Mouse (Mus musculus): ENCODE data around the gene Zfp760. TPM values are rescaled to one million over a fixed set of nuclear protein-coding genes. Genes with fewer than 3 reads are reported as not detected.

The Zfp760 gene
- total and polyA plus RNA-seq, 3 experiments = 2.5 TPM; not detected in 1

- Histone ChIP-seq H3K9ac (ENCODE audit: control insufficient read depth, low read depth, low read length, poor library complexity, severe bottlenecking) (peak overlapping the region; percentile 96), H3K79me2 (ENCODE audit: control insufficient read depth, insufficient read depth, low read length, poor library complexity) (peaks cover 4% of the 10 kb centered on the region; the same call in 1 of the 2 replicates), H3K9me3 (replicated peaks; ENCODE audit: insufficient read depth, low read length) (no peaks in the 10 kb centered on the region), H3K4me1 (ENCODE audit: control insufficient read depth in 1 of 2, insufficient read depth in 2 of 2, low read length in 2 of 2) (peaks cover 2 to 3% of the 10 kb centered on the region in 2 experiments; a peak in 2 of 4 replicates), H3K4me3 (ENCODE audit: control insufficient read depth in 1 of 2, insufficient read depth in 1 of 2, low read depth in 2 of 2, low read length in 2 of 2) (peak overlapping the region; percentile 90 to 96), H3K27ac (ENCODE audit: control insufficient read depth, low read depth, low read length) (peak overlapping the region; percentile 78), H3K27me3 (ENCODE audit: control insufficient read depth in 1 of 2, insufficient read depth in 2 of 2, low read length in 2 of 2) (no peaks in the 10 kb centered on the region), H3K36me3 (ENCODE audit: control insufficient read depth in 1 of 2, insufficient read depth in 2 of 2, low read length in 2 of 2) (peaks cover 0 to 6% of the 10 kb centered on the region in 2 experiments; a peak in 2 of 4 replicates)
- TF ChIP-seq CHD1 (IDR thresholded peaks at IDR 0.05; ENCODE audit: low read depth, low read length) (no peak), ZNF384 (IDR thresholded peaks at IDR 0.05; ENCODE audit: low read depth, low read length) (peak; percentile 27; the same call in 1 of the 2 replicates)
- no peak for DNase-seq (ENCODE audit: low read depth, low spot score)
Observed at GRCm38 (mm10) chr17:21733049-21733448, 25.5 kb downstream of the Zfp760 start.

DNA sequence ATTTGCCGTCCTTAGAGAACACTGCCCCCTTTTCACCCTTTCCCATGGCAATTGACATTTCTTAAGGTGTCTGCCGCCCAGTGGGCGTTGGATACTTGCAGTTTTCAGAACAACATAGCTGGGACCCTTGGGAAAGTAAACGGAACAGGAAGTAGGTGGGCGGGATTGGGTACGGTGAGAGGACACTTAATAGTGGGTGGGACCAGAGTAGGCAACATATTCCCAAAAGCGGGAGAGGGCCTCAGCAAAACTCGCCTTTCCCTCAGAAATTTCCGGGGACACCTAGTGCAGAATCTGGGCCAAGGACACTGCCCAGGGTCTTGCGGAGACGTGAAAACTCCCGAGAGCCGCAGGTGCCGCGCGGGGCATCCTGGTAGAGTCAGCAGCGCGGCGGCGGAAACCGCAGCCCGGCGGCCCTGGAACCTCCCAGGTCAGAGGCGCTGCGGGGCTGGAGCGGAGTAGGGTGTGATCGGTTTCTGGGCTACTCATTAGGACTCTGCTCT lies 26.0 kb downstream of the Zfp760 start:
- Histone ChIP-seq H3K36me3 (ENCODE audit: control insufficient read depth in 1 of 2, insufficient read depth in 2 of 2, low read length in 2 of 2) (peaks cover 0 to 6% of the 10 kb centered on the region in 2 experiments; a peak in 2 of 4 replicates), H3K9ac (ENCODE audit: control insufficient read depth, low read depth, low read length, poor library complexity, severe bottlenecking) (peak overlapping the region; percentile 96), H3K27ac (ENCODE audit: control insufficient read depth, low read depth, low read length) (peak overlapping the region; percentile 78), H3K79me2 (ENCODE audit: control insufficient read depth, insufficient read depth, low read length, poor library complexity) (peaks cover 4% of the 10 kb centered on the region; the same call in 1 of the 2 replicates), H3K9me3 (replicated peaks; ENCODE audit: insufficient read depth, low read length) (no peaks in the 10 kb centered on the region), H3K4me1 (ENCODE audit: control insufficient read depth in 1 of 2, insufficient read depth in 2 of 2, low read length in 2 of 2) (peaks cover 2 to 3% of the 10 kb centered on the region in 2 experiments; a peak in 2 of 4 replicates), H3K4me3 (ENCODE audit: control insufficient read depth in 1 of 2, insufficient read depth in 1 of 2, low read depth in 2 of 2, low read length in 2 of 2) (peak overlapping the region; percentile 90 to 96), H3K27me3 (ENCODE audit: control insufficient read depth in 1 of 2, insufficient read depth in 2 of 2, low read length in 2 of 2) (no peaks in the 10 kb centered on the region)
- peak in 1 of 3 experiments; percentile 37; a peak in 2 of 6 replicates for TF ChIP-seq CTCF (IDR thresholded peaks at IDR 0.05 in 2 of 3, conservative IDR thresholded peaks at IDR 0.05 in 1 of 3; ENCODE audit: control insufficient read depth in 1 of 3, insufficient read depth in 1 of 3, low read depth in 2 of 3, low read length in 3 of 3, poor library complexity in 1 of 3, severe bottlenecking in 1 of 3)
- TF ChIP-seq MYC (IDR thresholded peaks at IDR 0.05; ENCODE audit: low read depth, low read length) = no peak
- peak; percentile 9; the same call in 1 of the 2 replicates for TF ChIP-seq RCOR1 (IDR thresholded peaks at IDR 0.05; ENCODE audit: low read depth, low read length)
- TF ChIP-seq MAFK (IDR thresholded peaks at IDR 0.05; ENCODE audit: borderline replicate concordance, low read depth, low read length) = no peak
- peak; percentile 57 to 87 for TF ChIP-seq POLR2A (IDR thresholded peaks at IDR 0.05; ENCODE audit: control insufficient read depth in 1 of 2, insufficient read depth in 1 of 2, low read depth in 1 of 2, low read length in 2 of 2, poor library complexity in 1 of 2)
- peak; percentile 81 for TF ChIP-seq ELF1 (IDR thresholded peaks at IDR 0.05; ENCODE audit: low read depth, low read length)
- no peak for TF ChIP-seq ZNF384 (IDR thresholded peaks at IDR 0.05; ENCODE audit: low read depth, low read length)
- TF ChIP-seq POLR2AphosphoS2 (IDR thresholded peaks at IDR 0.05; ENCODE audit: low read length) = peak; percentile 52; the same call in 1 of the 2 replicates
- no peak; the same call in 1 of the 2 replicates for TF ChIP-seq MXI1 (IDR thresholded peaks at IDR 0.05; ENCODE audit: low read depth, low read length)
- TF ChIP-seq ZMIZ1 (IDR thresholded peaks at IDR 0.05; ENCODE audit: low read depth, low read length) = peak; percentile 65
- TF ChIP-seq SMC3 (IDR thresholded peaks at IDR 0.05; ENCODE audit: low read depth, low read length) = no peak
- no peak for TF ChIP-seq ZC3H11A (IDR thresholded peaks at IDR 0.05; ENCODE audit: low read depth, low read length)
- TF ChIP-seq HCFC1 (IDR thresholded peaks at IDR 0.05; ENCODE audit: low read depth, low read length) = peak; percentile 77
- no peak for TF ChIP-seq GABPA (IDR thresholded peaks at IDR 0.05; ENCODE audit: low read depth, low read length)
- TF ChIP-seq TBP (IDR thresholded peaks at IDR 0.05; ENCODE audit: low read depth, low read length) = peak; percentile 83; the same call in 1 of the 2 replicates
- TF ChIP-seq SIN3A (IDR thresholded peaks at IDR 0.05; ENCODE audit: low read length) = peak; percentile 76
- TF ChIP-seq ETS1 (IDR thresholded peaks at IDR 0.05; ENCODE audit: low read depth, low read length) = peak; percentile 24; the same call in 1 of the 2 replicates
- 0 out of 4 replicates have a peak, but pooled peaks of 1 of the 2 experiments have one; percentile 4 for TF ChIP-seq EP300 (IDR thresholded peaks at IDR 0.05; ENCODE audit: low read depth in 1 of 2, low read length in 2 of 2)
- TF ChIP-seq NELFE (IDR thresholded peaks at IDR 0.05; ENCODE audit: low read depth, low read length) = peak; percentile 84
- peak; percentile 93 for DNase-seq (ENCODE audit: low read depth, low spot score)
